Mouse (Mus musculus): ENCODE data around the gene Ube2r2. TPM values are rescaled to one million over a fixed set of nuclear protein-coding genes. Genes with fewer than 3 reads are reported as not detected.

The Ube2r2 gene
- total and polyA plus RNA-seq, 3 experiments: 40.9 to 220 (median 44.8) TPM

DNA sequence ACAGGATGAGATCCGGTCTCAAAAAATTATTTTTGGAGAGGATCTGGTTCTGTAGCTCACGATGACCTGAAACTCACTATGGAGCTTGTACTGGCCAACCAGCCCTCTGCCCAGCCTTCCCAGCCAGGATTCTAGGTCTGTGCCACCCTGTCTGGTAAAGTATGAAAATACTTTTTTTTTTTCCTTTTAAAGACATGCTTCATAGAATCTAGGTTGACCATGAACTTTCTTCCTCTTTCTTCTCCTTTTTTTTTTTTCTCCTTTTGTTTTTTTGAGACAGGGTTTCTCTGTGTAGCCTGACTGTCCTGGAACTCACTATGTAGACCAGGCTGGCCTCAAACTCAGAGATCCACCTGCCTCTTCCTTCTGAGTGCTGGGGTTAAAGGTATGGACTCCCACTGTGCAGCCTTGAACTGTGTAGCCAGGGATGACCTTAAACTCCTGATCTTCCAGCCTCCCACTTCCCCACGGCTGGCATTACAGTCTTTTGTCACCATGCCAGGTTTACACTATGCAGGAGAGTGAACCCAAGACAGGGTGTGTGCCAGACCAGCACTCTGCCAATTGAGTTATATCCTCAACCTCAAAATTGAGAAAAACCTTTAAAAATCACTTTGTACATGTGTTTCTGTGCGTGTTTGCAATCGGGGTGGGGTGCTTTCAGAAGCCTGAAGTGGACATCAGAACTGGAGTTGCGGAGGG is 4.8 kb downstream of the Ube2r2 start:
- no peak for ATAC-seq (ENCODE audit: extremely low read depth, insufficient number of reproducible peaks, low FRiP score, poor library complexity, severe bottlenecking)
- TF ChIP-seq TAL1 (conservative IDR thresholded peaks at IDR 0.05; ENCODE audit: low read depth, low read length) (no peak), GATA2 (IDR thresholded peaks at IDR 0.05; ENCODE audit: borderline replicate concordance, low read depth, low read length) (no peak), POLR2AphosphoS5 (IDR thresholded peaks at IDR 0.05; ENCODE audit: insufficient replicate concordance, low read depth, low read length) (no peak), CTCF (IDR thresholded peaks at IDR 0.05; ENCODE audit: low read depth, low read length) (no peak), GATA1 (IDR thresholded peaks at IDR 0.05; ENCODE audit: borderline replicate concordance, low read length) (no peak)
- no peaks in the 10 kb centered on the region for H3K9me3 ChIP-seq (replicated peaks)

DNA sequence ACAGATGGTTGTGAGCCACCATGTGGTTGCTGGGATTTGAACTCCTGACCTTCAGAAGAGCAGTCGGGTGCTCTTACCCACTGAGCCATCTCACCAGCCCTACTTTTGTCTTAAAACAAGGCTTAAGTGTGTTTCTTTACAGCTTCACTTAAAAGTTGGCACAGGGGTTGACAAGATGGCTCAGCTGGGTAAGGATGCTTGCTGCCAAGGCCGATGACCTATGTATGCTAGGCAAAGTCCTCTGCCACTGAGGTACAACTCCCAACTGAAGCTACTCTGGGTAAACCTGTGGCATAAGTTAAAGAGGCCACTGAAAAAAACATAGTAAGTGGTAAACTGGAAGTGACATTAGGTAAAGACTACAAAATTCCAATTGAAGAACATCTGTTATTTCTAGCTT is 7.1 kb downstream of the Ube2r2 start:
- DNase-seq (ENCODE audit: low spot score): no peak
- TF ChIP-seq GATA2 (IDR thresholded peaks at IDR 0.05; ENCODE audit: borderline replicate concordance, low read depth, low read length): no peak
- TF ChIP-seq POLR2AphosphoS5 (IDR thresholded peaks at IDR 0.05; ENCODE audit: insufficient replicate concordance, low read depth, low read length): no peak
- no peak for TF ChIP-seq TAL1 (conservative IDR thresholded peaks at IDR 0.05; ENCODE audit: low read depth, low read length)
- TF ChIP-seq CTCF (IDR thresholded peaks at IDR 0.05; ENCODE audit: low read depth, low read length): no peak
- no peak for TF ChIP-seq GATA1 (IDR thresholded peaks at IDR 0.05; ENCODE audit: borderline replicate concordance, low read length)
- H3K4me3 ChIP-seq (ENCODE audit: low read depth, low read length): no peak overlapping the region
- peaks cover 61% of the 10 kb centered on the region for H3K36me3 ChIP-seq (replicated peaks)
- no peak for ATAC-seq (ENCODE audit: extremely low read depth, insufficient number of reproducible peaks, low FRiP score, poor library complexity, severe bottlenecking)
- peaks cover 20% of the 10 kb centered on the region for H3K4me1 ChIP-seq (ENCODE audit: insufficient read depth, low read depth, low read length)
- no peaks in the 10 kb centered on the region for H3K27me3 ChIP-seq (ENCODE audit: insufficient read depth, low read length)
- no peaks in the 10 kb centered on the region for H3K9me3 ChIP-seq (replicated peaks)

More for the DNA sequence above, 4.8 kb downstream of the Ube2r2 start:
- Histone ChIP-seq H3K4me3 (ENCODE audit: low read depth, low read length) (no peak overlapping the region), H3K36me3 (replicated peaks) (peaks cover 49% of the 10 kb centered on the region), H3K4me1 (ENCODE audit: insufficient read depth, low read depth, low read length) (peaks cover 30% of the 10 kb centered on the region), H3K27me3 (ENCODE audit: insufficient read depth, low read length) (no peaks in the 10 kb centered on the region)
- DNase-seq (ENCODE audit: low spot score): no peak

DNA sequence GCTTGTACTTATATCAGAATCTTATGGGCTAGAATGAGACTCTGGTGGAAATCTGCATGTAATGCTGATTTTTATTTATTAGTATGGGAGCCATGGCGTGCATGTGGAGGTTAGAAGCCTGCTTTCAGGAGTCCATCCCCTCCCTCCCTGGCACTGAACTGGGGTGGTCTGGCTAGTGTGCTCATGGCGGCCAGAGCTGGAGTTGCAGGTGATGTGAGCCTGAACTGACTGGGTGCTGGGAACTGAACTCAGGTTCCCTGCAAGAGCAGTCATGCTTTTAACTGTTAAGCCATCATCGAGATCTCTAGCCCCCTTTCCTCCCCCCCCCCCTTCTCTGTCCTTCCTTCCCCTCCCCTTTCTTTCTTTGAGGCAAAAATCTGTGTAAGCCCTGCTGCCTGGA is 14.3 kb downstream of the Ube2r2 start:
- Histone ChIP-seq H3K4me1 (ENCODE audit: insufficient read depth, low read depth, low read length) (peaks cover 10% of the 10 kb centered on the region), H3K4me3 (ENCODE audit: low read depth, low read length) (no peak overlapping the region), H3K9me3 (replicated peaks) (no peaks in the 10 kb centered on the region), H3K27me3 (ENCODE audit: insufficient read depth, low read length) (no peaks in the 10 kb centered on the region), H3K36me3 (replicated peaks) (peaks cover 39% of the 10 kb centered on the region)
- no peak for ATAC-seq (ENCODE audit: extremely low read depth, insufficient number of reproducible peaks, low FRiP score, poor library complexity, severe bottlenecking)
- DNase-seq (ENCODE audit: low spot score): no peak
- TF ChIP-seq GATA2 (IDR thresholded peaks at IDR 0.05; ENCODE audit: borderline replicate concordance, low read depth, low read length) (no peak), CTCF (IDR thresholded peaks at IDR 0.05; ENCODE audit: low read depth, low read length) (no peak)

DNA sequence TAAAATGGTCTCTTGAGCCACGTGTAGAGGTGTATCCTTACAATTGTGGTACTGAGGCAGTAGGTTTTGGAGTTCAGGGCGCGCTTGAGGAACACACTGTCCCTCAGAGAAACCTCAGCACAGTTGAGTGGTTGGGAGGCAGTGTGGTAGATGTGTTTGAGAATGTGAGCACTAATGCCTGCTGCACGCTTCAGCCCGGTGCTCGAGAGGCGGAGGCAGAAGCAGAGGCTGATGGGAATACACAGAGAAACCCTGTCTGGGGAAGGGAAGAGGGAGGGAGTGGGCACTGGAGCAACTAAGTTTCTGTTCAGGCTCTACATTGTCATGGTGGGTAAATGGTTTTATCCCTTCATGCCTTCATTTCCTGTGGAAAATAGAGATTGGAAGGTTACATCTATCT is 15.6 kb downstream of the Ube2r2 start:
- TF ChIP-seq GATA2 (IDR thresholded peaks at IDR 0.05; ENCODE audit: borderline replicate concordance, low read depth, low read length) (no peak), POLR2AphosphoS5 (IDR thresholded peaks at IDR 0.05; ENCODE audit: insufficient replicate concordance, low read depth, low read length) (no peak), GATA1 (IDR thresholded peaks at IDR 0.05; ENCODE audit: borderline replicate concordance, low read length) (no peak), TAL1 (conservative IDR thresholded peaks at IDR 0.05; ENCODE audit: low read depth, low read length) (no peak), CTCF (IDR thresholded peaks at IDR 0.05; ENCODE audit: low read depth, low read length) (no peak)
- H3K9me3 ChIP-seq (replicated peaks): no peaks in the 10 kb centered on the region
- H3K27me3 ChIP-seq (ENCODE audit: insufficient read depth, low read length): no peaks in the 10 kb centered on the region
- H3K36me3 ChIP-seq (replicated peaks): peaks cover 34% of the 10 kb centered on the region
- no peak overlapping the region for H3K4me3 ChIP-seq (ENCODE audit: low read depth, low read length)
- peaks cover 10% of the 10 kb centered on the region for H3K4me1 ChIP-seq (ENCODE audit: insufficient read depth, low read depth, low read length)
- DNase-seq (ENCODE audit: low spot score) (no peak), ATAC-seq (ENCODE audit: extremely low read depth, insufficient number of reproducible peaks, low FRiP score, poor library complexity, severe bottlenecking) (no peak)

DNA sequence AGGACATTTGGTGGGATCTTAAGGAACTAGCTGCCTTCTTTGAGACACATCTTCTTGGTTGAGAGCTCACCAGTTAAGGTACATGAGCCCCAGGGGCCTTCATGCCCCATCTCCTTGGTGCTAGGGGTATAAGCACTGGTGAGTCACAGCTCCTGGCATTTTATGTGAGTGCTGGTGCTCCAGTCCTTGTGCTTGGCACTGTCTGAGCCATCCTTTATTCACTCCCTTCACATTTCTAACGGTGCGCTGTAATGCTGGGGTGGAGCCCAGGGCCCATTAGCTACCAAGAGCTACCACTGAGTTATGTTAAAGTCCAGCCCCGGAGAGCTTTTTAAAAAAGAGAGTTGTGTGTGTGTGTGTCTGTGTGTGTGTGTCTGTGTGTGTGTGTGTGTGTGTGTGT is 17.6 kb downstream of the Ube2r2 start:
- no peak overlapping the region for H3K4me3 ChIP-seq (ENCODE audit: low read depth, low read length)
- DNase-seq (ENCODE audit: low spot score) (no peak), ATAC-seq (ENCODE audit: extremely low read depth, insufficient number of reproducible peaks, low FRiP score, poor library complexity, severe bottlenecking) (no peak)
- TF ChIP-seq TAL1 (conservative IDR thresholded peaks at IDR 0.05; ENCODE audit: low read depth, low read length) (no peak), GATA1 (IDR thresholded peaks at IDR 0.05; ENCODE audit: borderline replicate concordance, low read length) (no peak), GATA2 (IDR thresholded peaks at IDR 0.05; ENCODE audit: borderline replicate concordance, low read depth, low read length) (no peak), POLR2AphosphoS5 (IDR thresholded peaks at IDR 0.05; ENCODE audit: insufficient replicate concordance, low read depth, low read length) (no peak), CTCF (IDR thresholded peaks at IDR 0.05; ENCODE audit: low read depth, low read length) (no peak)
- no peaks in the 10 kb centered on the region for H3K27me3 ChIP-seq (ENCODE audit: insufficient read depth, low read length)
- peaks cover 28% of the 10 kb centered on the region for H3K36me3 ChIP-seq (replicated peaks)
- peaks cover 11% of the 10 kb centered on the region for H3K4me1 ChIP-seq (ENCODE audit: insufficient read depth, low read depth, low read length)
- H3K9me3 ChIP-seq (replicated peaks): no peaks in the 10 kb centered on the region

DNA sequence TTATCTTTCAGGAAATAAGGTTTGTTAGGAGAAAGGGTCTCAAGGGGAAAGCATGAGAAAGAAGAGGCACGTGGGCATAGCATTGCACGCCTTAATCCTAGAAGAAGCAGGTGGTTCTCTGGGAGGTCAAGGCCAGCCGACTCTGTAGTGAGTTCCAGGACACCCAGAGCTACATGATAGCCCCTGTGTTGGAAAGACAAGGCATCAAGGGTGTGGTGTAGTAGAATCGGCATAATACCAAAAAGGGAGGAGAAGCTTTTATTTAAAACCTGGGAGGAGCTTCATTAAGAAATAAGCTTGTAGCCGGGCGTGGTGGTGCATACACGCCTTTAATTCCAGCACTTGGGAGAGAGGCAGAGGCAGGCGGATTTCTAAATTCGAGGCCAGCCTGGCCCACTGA is 21.4 kb downstream of the Ube2r2 start:
- H3K36me3 ChIP-seq (replicated peaks): peaks cover 27% of the 10 kb centered on the region
- DNase-seq (ENCODE audit: low spot score) (no peak), ATAC-seq (ENCODE audit: extremely low read depth, insufficient number of reproducible peaks, low FRiP score, poor library complexity, severe bottlenecking) (no peak)
- H3K4me1 ChIP-seq (ENCODE audit: insufficient read depth, low read depth, low read length): peaks cover 9% of the 10 kb centered on the region; the same call in 1 of the 2 replicates
- no peaks in the 10 kb centered on the region for H3K9me3 ChIP-seq (replicated peaks)
- no peak for TF ChIP-seq CTCF (IDR thresholded peaks at IDR 0.05; ENCODE audit: low read depth, low read length)
- no peak for TF ChIP-seq GATA1 (IDR thresholded peaks at IDR 0.05; ENCODE audit: borderline replicate concordance, low read length)
- no peaks in the 10 kb centered on the region for H3K27me3 ChIP-seq (ENCODE audit: insufficient read depth, low read length)
- H3K4me3 ChIP-seq (ENCODE audit: low read depth, low read length): no peak overlapping the region

Measured in G1E (cell line).